Mouse (Mus musculus): ENCODE data around the gene Cspg5. TPM values are rescaled to one million over a fixed set of nuclear protein-coding genes. Genes with fewer than 3 reads are reported as not detected.
A peak's percentile ranks its signal among the peaks of the same experiment; 100 is the strongest.

Gene Cspg5
- polyA plus RNA-seq, 1 experiment from 2014 or later, result 25.3 TPM

- Histone ChIP-seq H3K36me3 (peaks cover 91% of the 10 kb centered on the region), H3K4me1 (no peaks in the 10 kb centered on the region), H3K27me3 (no peaks in the 10 kb centered on the region), H3K9me3 (no peaks in the 10 kb centered on the region), H3K27ac (replicated peaks) (no peak overlapping the region), H3K9ac (replicated peaks) (no peak overlapping the region), H3K4me2 (replicated peaks) (no peak overlapping the region), H3K4me3 (no peak overlapping the region)
- WGBS, result 89% methylated on average over 16 of the region's 16 CpGs
- no peak for ATAC-seq (ENCODE audit: low FRiP score, low read depth)
Observed at GRCm38 (mm10) chr9:110230395-110231071, 13.1 kb upstream of the Cspg5 start.

- no peak overlapping the region for H3K9ac ChIP-seq (replicated peaks)
- ATAC-seq (ENCODE audit: low FRiP score, low read depth), result no peak
- no peak overlapping the region for H3K27ac ChIP-seq (replicated peaks)
- peaks cover 89% of the 10 kb centered on the region for H3K36me3 ChIP-seq
- H3K9me3 ChIP-seq, result no peaks in the 10 kb centered on the region
- H3K27me3 ChIP-seq, result no peaks in the 10 kb centered on the region
- 96% methylated on average over 6 of the region's 6 CpGs for WGBS
- no peaks in the 10 kb centered on the region for H3K4me1 ChIP-seq
- H3K4me2 ChIP-seq (replicated peaks), result no peak overlapping the region
- no peak overlapping the region for H3K4me3 ChIP-seq
Observed at GRCm38 (mm10) chr9:110234962-110235361, 8.6 kb upstream of the Cspg5 start.

- ATAC-seq (ENCODE audit: low FRiP score, low read depth), result no peak; the same call in 1 of the 2 replicates
- no peak overlapping the region for H3K27ac ChIP-seq (replicated peaks)
- peaks cover 23% of the 10 kb centered on the region for H3K36me3 ChIP-seq
- H3K4me2 ChIP-seq (replicated peaks), result peak overlapping the region; percentile 99
- no peaks in the 10 kb centered on the region for H3K9me3 ChIP-seq
- H3K4me3 ChIP-seq, result peak overlapping the region; percentile 69
- H3K4me1 ChIP-seq, result peaks cover 26% of the 10 kb centered on the region
- H3K9ac ChIP-seq (replicated peaks), result 0 out of 2 replicates have a peak overlapping the region, but pooled peaks have one; percentile 76
- WGBS, result 20% methylated on average over 7 of the region's 7 CpGs
- H3K27me3 ChIP-seq, result peaks cover 6% of the 10 kb centered on the region; the same call in 1 of the 2 replicates
Observed at GRCm38 (mm10) chr9:110244567-110244888, 945 bp downstream of the Cspg5 start.

GRCm38 (mm10) chr9:110244889-110245589, 1.5 kb downstream of the Cspg5 start:
- peaks cover 31% of the 10 kb centered on the region for H3K4me1 ChIP-seq
- H3K4me3 ChIP-seq, result peak overlapping the region; percentile 69
- no peaks in the 10 kb centered on the region for H3K9me3 ChIP-seq
- H3K36me3 ChIP-seq, result peaks cover 20% of the 10 kb centered on the region; the same call in 1 of the 2 replicates
- H3K9ac ChIP-seq (replicated peaks), result peak overlapping the region; percentile 76
- WGBS, result under 1% methylated on average over 93 of the region's 93 CpGs
- H3K27me3 ChIP-seq, result peaks cover 6% of the 10 kb centered on the region; the same call in 1 of the 2 replicates
- peak overlapping the region; percentile 99 for H3K4me2 ChIP-seq (replicated peaks)
- peak; percentile 32 for ATAC-seq (ENCODE audit: low FRiP score, low read depth)
- peak overlapping the region; percentile 81 for H3K27ac ChIP-seq (replicated peaks)

- 2% methylated on average over 37 of the region's 40 CpGs for WGBS
- peak; percentile 60 for ATAC-seq (ENCODE audit: low FRiP score, low read depth)
- Histone ChIP-seq H3K4me3 (peak overlapping the region; percentile 69), H3K36me3 (peaks cover 14% of the 10 kb centered on the region; the same call in 1 of the 2 replicates), H3K9me3 (no peaks in the 10 kb centered on the region), H3K4me2 (replicated peaks) (peak overlapping the region; percentile 99), H3K27me3 (peaks cover 6% of the 10 kb centered on the region; the same call in 1 of the 2 replicates), H3K4me1 (peaks cover 38% of the 10 kb centered on the region), H3K27ac (replicated peaks) (peak overlapping the region; percentile 81), H3K9ac (replicated peaks) (peak overlapping the region; percentile 76)
Observed at GRCm38 (mm10) chr9:110245590-110246320, 2.2 kb downstream of the Cspg5 start.

- WGBS, result 51% methylated on average over 13 of the region's 13 CpGs
- peak overlapping the region; percentile 69 for H3K4me3 ChIP-seq
- H3K9ac ChIP-seq (replicated peaks), result peak overlapping the region; percentile 76
- H3K4me2 ChIP-seq (replicated peaks), result peak overlapping the region; percentile 99
- ATAC-seq (ENCODE audit: low FRiP score, low read depth), result 0 out of 2 replicates have a peak, but pooled peaks have one; percentile 1
- H3K4me1 ChIP-seq, result peaks cover 43% of the 10 kb centered on the region
- peak overlapping the region; percentile 40 for H3K27ac ChIP-seq (replicated peaks)
- no peaks in the 10 kb centered on the region for H3K9me3 ChIP-seq
- peaks cover 8% of the 10 kb centered on the region; the same call in 1 of the 2 replicates for H3K36me3 ChIP-seq
- H3K27me3 ChIP-seq, result peaks cover 6% of the 10 kb centered on the region; the same call in 1 of the 2 replicates
Observed at GRCm38 (mm10) chr9:110246321-110246640, 2.7 kb downstream of the Cspg5 start.

- H3K36me3 ChIP-seq, result 0 out of 2 replicates have a peak, but pooled peaks cover under 1% of the 10 kb centered on the region
- no peak overlapping the region for H3K4me3 ChIP-seq
- no peak overlapping the region for H3K4me2 ChIP-seq (replicated peaks)
- peaks cover 46% of the 10 kb centered on the region for H3K4me1 ChIP-seq
- 87% methylated on average over 10 of the region's 10 CpGs for WGBS
- peaks cover 6% of the 10 kb centered on the region; the same call in 1 of the 2 replicates for H3K27me3 ChIP-seq
- H3K9me3 ChIP-seq, result no peaks in the 10 kb centered on the region
- ATAC-seq (ENCODE audit: low FRiP score, low read depth), result no peak
- no peak overlapping the region for H3K9ac ChIP-seq (replicated peaks)
- H3K27ac ChIP-seq (replicated peaks), result no peak overlapping the region
Observed at GRCm38 (mm10) chr9:110247049-110247448, 3.5 kb downstream of the Cspg5 start.

- peak overlapping the region; percentile 48 for H3K4me2 ChIP-seq (replicated peaks)
Observed at GRCm38 (mm10) chr9:110248861-110249260, 5.3 kb downstream of the Cspg5 start.

GRCm38 (mm10) chr9:110249823-110250543, 6.4 kb downstream of the Cspg5 start:
- peak overlapping the region; percentile 48 for H3K4me2 ChIP-seq (replicated peaks)

More at GRCm38 (mm10) chr9:110248861-110249260, 5.3 kb downstream of the Cspg5 start:
- peak overlapping the region; percentile 97 for H3K27ac ChIP-seq (replicated peaks)
- WGBS, result 65% methylated on average over 2 of the region's 2 CpGs
- no peaks in the 10 kb centered on the region for H3K36me3 ChIP-seq
- H3K9me3 ChIP-seq, result no peaks in the 10 kb centered on the region
- peaks cover 46% of the 10 kb centered on the region for H3K4me1 ChIP-seq
- H3K4me3 ChIP-seq, result no peak overlapping the region
- no peak overlapping the region; the same call in 1 of the 2 replicates for H3K9ac ChIP-seq (replicated peaks)
- H3K27me3 ChIP-seq, result peaks cover 6% of the 10 kb centered on the region; the same call in 1 of the 2 replicates
- ATAC-seq (ENCODE audit: low FRiP score, low read depth), result no peak

GRCm38 (mm10) chr9:110250776-110251175, 7.2 kb downstream of the Cspg5 start:
- Histone ChIP-seq H3K4me2 (replicated peaks) (peak overlapping the region; percentile 48; the same call in 1 of the 2 replicates), H3K36me3 (no peaks in the 10 kb centered on the region), H3K9ac (replicated peaks) (no peak overlapping the region), H3K4me3 (no peak overlapping the region), H3K9me3 (no peaks in the 10 kb centered on the region), H3K4me1 (peaks cover 45% of the 10 kb centered on the region), H3K27me3 (no peaks in the 10 kb centered on the region), H3K27ac (replicated peaks) (peak overlapping the region; percentile 97)
- WGBS, result 84% methylated on average over 14 of the region's 14 CpGs
- no peak for ATAC-seq (ENCODE audit: low FRiP score, low read depth)

More at GRCm38 (mm10) chr9:110249823-110250543, 6.4 kb downstream of the Cspg5 start:
- WGBS, result 3% methylated on average over 11 of the region's 11 CpGs
- Histone ChIP-seq H3K27me3 (no peaks in the 10 kb centered on the region), H3K27ac (replicated peaks) (peak overlapping the region; percentile 97), H3K9ac (replicated peaks) (peak overlapping the region; percentile 44), H3K4me3 (peak overlapping the region; percentile 9; the same call in 1 of the 2 replicates), H3K9me3 (no peaks in the 10 kb centered on the region), H3K4me1 (peaks cover 43% of the 10 kb centered on the region), H3K36me3 (no peaks in the 10 kb centered on the region)
- ATAC-seq (ENCODE audit: low FRiP score, low read depth), result peak; percentile 85

- no peak overlapping the region for H3K9ac ChIP-seq (replicated peaks)
- ATAC-seq (ENCODE audit: low FRiP score, low read depth), result peak; percentile 72
- WGBS, result 46% methylated on average over 15 of the region's 15 CpGs
Observed at GRCm38 (mm10) chr9:110255407-110256019, 11.9 kb downstream of the Cspg5 start.

More at GRCm38 (mm10) chr9:110255407-110256019, 11.9 kb downstream of the Cspg5 start:
- H3K27me3 ChIP-seq, result no peaks in the 10 kb centered on the region
- no peak overlapping the region for H3K4me2 ChIP-seq (replicated peaks)
- 0 out of 2 replicates have a peak, but pooled peaks cover 2% of the 10 kb centered on the region for H3K36me3 ChIP-seq
- no peak overlapping the region for H3K4me3 ChIP-seq
- no peaks in the 10 kb centered on the region for H3K9me3 ChIP-seq
- peak overlapping the region; percentile 58 for H3K27ac ChIP-seq (replicated peaks)
- H3K4me1 ChIP-seq, result peaks cover 24% of the 10 kb centered on the region
